ENCODE assay signal across 20 mouse cellular contexts in the genomic region with DNA sequence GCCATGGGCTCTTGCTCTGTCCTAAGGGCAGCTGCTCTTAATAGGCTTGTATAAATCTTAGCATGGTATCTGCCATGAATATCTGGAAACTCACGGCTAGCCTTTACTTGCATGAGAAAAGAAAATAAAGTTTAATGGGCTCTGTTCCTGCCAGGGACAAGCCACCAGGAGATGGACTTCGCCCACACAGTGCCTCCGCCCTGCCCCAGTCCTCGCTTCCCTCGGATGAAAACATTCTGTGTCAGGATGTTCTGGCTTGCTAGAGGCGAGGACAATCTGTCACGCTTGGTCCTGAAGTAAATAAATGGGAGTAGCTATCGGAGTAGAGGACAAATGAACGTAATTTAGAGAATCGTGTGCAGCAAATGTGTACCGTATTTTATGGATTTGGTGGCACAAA. TPM values are rescaled to one million over a fixed set of nuclear protein-coding genes. Genes with fewer than 3 reads are reported as not detected.
A peak's percentile ranks its signal among the peaks of the same experiment; 100 is the strongest.
DNase-seq lines count a peak whose midpoint lies in the region; ATAC-seq lines count a peak whose summit lies in the region.
"Had no signal": no experiment of that assay in that cellular context is flagged by ENCODE, and none has a peak within 500 bp of the region (broad histone marks: within the 10 kb centered on the region; RNA-seq: fewer than 3 reads in every experiment).

No protein-coding gene starts in this region.

- no peaks in the 10 kb centered on the region for H3K9me3 ChIP-seq in liver, embryonic 16.5 days (replicated peaks; ENCODE audit: control insufficient read depth, low read length)
- no peaks in the 10 kb centered on the region for H3K9me3 ChIP-seq in liver, embryonic 11.5 days (ENCODE audit: control insufficient read depth, low read length)
- no peaks in the 10 kb centered on the region for H3K9me3 ChIP-seq in kidney, embryonic 14.5 days (ENCODE audit: control insufficient read depth, low read length)
- H3K9me3 ChIP-seq in neural tube, embryonic 14.5 days (ENCODE audit: control insufficient read depth, low read length) = no peaks in the 10 kb centered on the region
- H3K9me3 ChIP-seq in hindbrain, embryonic 14.5 days (ENCODE audit: control insufficient read depth, low read length) = no peaks in the 10 kb centered on the region
- H3K9me3 ChIP-seq: embryonic facial prominence, embryonic 10.5 days; limb, embryonic 15.5 days; midbrain, embryonic 12.5 days had no signal

- WGBS in liver, embryonic 16.5 days (ENCODE audit: insufficient replicate concordance) = 51% methylated on average over 11 of the region's 11 CpGs
- WGBS in liver, embryonic 11.5 days = 77% methylated on average over 11 of the region's 11 CpGs
- 20% methylated on average over 11 of the region's 11 CpGs for WGBS in kidney, embryonic 14.5 days
- 38% methylated on average over 11 of the region's 11 CpGs for WGBS in neural tube, embryonic 14.5 days
- 61% methylated on average over 11 of the region's 11 CpGs for WGBS in hindbrain, embryonic 14.5 days

- DNase-seq in liver, embryonic 11.5 days (ENCODE audit: low spot score) = no peak
- DNase-seq in cerebellum, postnatal 36 days = peak; percentile 15 to 37
- no peak for DNase-seq in hindbrain, embryonic 14.5 days (ENCODE audit: low spot score)
- no peak for DNase-seq in frontal cortex, postnatal 14 days (ENCODE audit: low spot score in 2 of 2)
- DNase-seq in Muller cell, postnatal 12 days (ENCODE audit: inconsistent ontology term) = no peak
- DNase-seq: adrenal gland, postnatal 10 days; heart, adult 18-20 months; heart, postnatal 14 days; right cerebral cortex, postnatal 4 days had no signal

- no peaks in the 10 kb centered on the region for H3K36me3 ChIP-seq in liver, embryonic 16.5 days (ENCODE audit: control insufficient read depth, insufficient read depth)
- H3K36me3 ChIP-seq in liver, embryonic 11.5 days (ENCODE audit: control insufficient read depth, insufficient read depth, low read length) = no peaks in the 10 kb centered on the region
- no peaks in the 10 kb centered on the region for H3K36me3 ChIP-seq in kidney, embryonic 14.5 days (ENCODE audit: control insufficient read depth, insufficient read depth, low read length)
- no peaks in the 10 kb centered on the region for H3K36me3 ChIP-seq in neural tube, embryonic 14.5 days (ENCODE audit: control insufficient read depth, insufficient read depth, low read length)
- no peaks in the 10 kb centered on the region for H3K36me3 ChIP-seq in hindbrain, embryonic 14.5 days (replicated peaks; ENCODE audit: control insufficient read depth, insufficient read depth)
- H3K36me3 ChIP-seq: embryonic facial prominence, embryonic 10.5 days; limb, embryonic 15.5 days; midbrain, embryonic 12.5 days had no signal

- ATAC-seq in liver, embryonic 16.5 days (ENCODE audit: low read depth) = peak; percentile 76
- no peak for ATAC-seq in liver, embryonic 11.5 days (replicated peaks; ENCODE audit: low FRiP score)
- peak; percentile 49; the same call in 1 of the 2 replicates for ATAC-seq in kidney, embryonic 14.5 days (ENCODE audit: low FRiP score, low TSS enrichment)
- ATAC-seq in neural tube, embryonic 14.5 days (ENCODE audit: low read depth) = peak; percentile 39; the same call in 1 of the 2 replicates
- no peak for ATAC-seq in hindbrain, embryonic 14.5 days (ENCODE audit: low FRiP score)
- ATAC-seq: inflammation-experienced regulatory T-cells, adult 6 months; lung, postnatal 0 days had no signal

- H3K27ac ChIP-seq in liver, embryonic 16.5 days (ENCODE audit: low read length) = no peak overlapping the region
- H3K27ac ChIP-seq in liver, embryonic 11.5 days (ENCODE audit: low read depth, low read length) = no peak overlapping the region
- no peak overlapping the region for H3K27ac ChIP-seq in kidney, embryonic 14.5 days (ENCODE audit: low read depth, low read length)
- H3K27ac ChIP-seq in neural tube, embryonic 14.5 days (ENCODE audit: low read depth, low read length) = no peak overlapping the region
- no peak overlapping the region for H3K27ac ChIP-seq in hindbrain, embryonic 14.5 days
- H3K27ac ChIP-seq: embryonic facial prominence, embryonic 10.5 days; limb, embryonic 15.5 days; midbrain, embryonic 12.5 days had no signal

- no peak overlapping the region for H3K4me3 ChIP-seq in liver, embryonic 16.5 days (ENCODE audit: low read depth, low read length)
- no peak overlapping the region for H3K4me3 ChIP-seq in liver, embryonic 11.5 days (ENCODE audit: low read depth, low read length)
- no peak overlapping the region for H3K4me3 ChIP-seq in kidney, embryonic 14.5 days (ENCODE audit: low read length)
- H3K4me3 ChIP-seq in neural tube, embryonic 14.5 days (ENCODE audit: low read depth, low read length) = no peak overlapping the region
- no peak overlapping the region for H3K4me3 ChIP-seq in hindbrain, embryonic 14.5 days (replicated peaks; ENCODE audit: low read length)
- H3K4me3 ChIP-seq: embryonic facial prominence, embryonic 10.5 days; limb, embryonic 15.5 days; midbrain, embryonic 12.5 days; myocyte had no signal

- H3K27me3 ChIP-seq in liver, embryonic 16.5 days (ENCODE audit: control insufficient read depth, insufficient read depth, low read depth, low read length) = no peaks in the 10 kb centered on the region
- no peaks in the 10 kb centered on the region for H3K27me3 ChIP-seq in liver, embryonic 11.5 days (replicated peaks; ENCODE audit: control insufficient read depth, insufficient read depth, low read length)
- no peaks in the 10 kb centered on the region for H3K27me3 ChIP-seq in kidney, embryonic 14.5 days (ENCODE audit: control insufficient read depth, insufficient read depth, low read length)
- no peaks in the 10 kb centered on the region for H3K27me3 ChIP-seq in neural tube, embryonic 14.5 days (ENCODE audit: control insufficient read depth, insufficient read depth, low read length)
- no peaks in the 10 kb centered on the region for H3K27me3 ChIP-seq in hindbrain, embryonic 14.5 days (ENCODE audit: control insufficient read depth, insufficient read depth, low read length)
- H3K27me3 ChIP-seq: limb, embryonic 15.5 days; midbrain, embryonic 12.5 days had no signal

- H3K4me2 ChIP-seq in liver, embryonic 16.5 days (ENCODE audit: low read depth, low read length) = no peak overlapping the region
- H3K4me2 ChIP-seq in liver, embryonic 11.5 days = no peak overlapping the region
- H3K4me2 ChIP-seq in kidney, embryonic 14.5 days (replicated peaks; ENCODE audit: low read depth, low read length) = no peak overlapping the region
- H3K4me2 ChIP-seq in neural tube, embryonic 14.5 days (ENCODE audit: low read depth, low read length) = no peak overlapping the region
- H3K4me2 ChIP-seq in hindbrain, embryonic 14.5 days (replicated peaks) = no peak overlapping the region
- H3K4me2 ChIP-seq: limb, embryonic 15.5 days; midbrain, embryonic 12.5 days had no signal

- no peak overlapping the region for H3K9ac ChIP-seq in liver, embryonic 16.5 days (ENCODE audit: low read depth, low read length)
- H3K9ac ChIP-seq in liver, embryonic 11.5 days (ENCODE audit: low read depth, low read length) = no peak overlapping the region
- H3K9ac ChIP-seq in kidney, embryonic 14.5 days (ENCODE audit: low read depth, low read length) = no peak overlapping the region
- H3K9ac ChIP-seq in neural tube, embryonic 14.5 days (replicated peaks; ENCODE audit: low read depth, low read length) = no peak overlapping the region
- no peak overlapping the region for H3K9ac ChIP-seq in hindbrain, embryonic 14.5 days
- H3K9ac ChIP-seq: limb, embryonic 15.5 days; midbrain, embryonic 12.5 days had no signal

- H3K4me1 ChIP-seq in liver, embryonic 16.5 days (ENCODE audit: control insufficient read depth, low read depth, low read length) = no peaks in the 10 kb centered on the region
- H3K4me1 ChIP-seq in liver, embryonic 11.5 days (replicated peaks; ENCODE audit: control insufficient read depth, insufficient read depth, low read length) = no peaks in the 10 kb centered on the region
- no peaks in the 10 kb centered on the region for H3K4me1 ChIP-seq in kidney, embryonic 14.5 days (ENCODE audit: control insufficient read depth, insufficient read depth, low read length)
- H3K4me1 ChIP-seq in neural tube, embryonic 14.5 days (ENCODE audit: control insufficient read depth, insufficient read depth, low read length) = no peaks in the 10 kb centered on the region
- no peaks in the 10 kb centered on the region for H3K4me1 ChIP-seq in hindbrain, embryonic 14.5 days (replicated peaks; ENCODE audit: control insufficient read depth, insufficient read depth, low read length)
- H3K4me1 ChIP-seq: limb, embryonic 15.5 days; midbrain, embryonic 12.5 days had no signal

RNA-seq across cellular contexts. Expression of a gene that starts 16.7 kb away (rescaled TPM):
- polyA plus RNA-seq in liver, embryonic 16.5 days (2015; fragmentation: Nextera tagmentation; extraction: Ambion mirVana) = 0.06 and 0.11 TPM in 2 replicates
- 0.05 and 0.09 TPM in 2 replicates for polyA plus RNA-seq in liver, embryonic 11.5 days (2014; fragmentation: Nextera tagmentation; extraction: Ambion mirVana)
- 0.08 and 0.11 TPM in 2 replicates for polyA plus RNA-seq in kidney, embryonic 14.5 days (2014; fragmentation: Nextera tagmentation; extraction: Ambion mirVana)
- polyA plus RNA-seq in neural tube, embryonic 14.5 days (2014; fragmentation: Nextera tagmentation; extraction: Ambion mirVana) = 4.2 and 8.8 TPM in 2 replicates
- 3.7 and 4.1 TPM in 2 replicates for polyA plus RNA-seq in hindbrain, embryonic 14.5 days (2014; fragmentation: Nextera tagmentation; extraction: Ambion mirVana)
- polyA plus RNA-seq: C2C12; inflammation-experienced regulatory T-cells, adult 6 months; lung, postnatal 0 days; myocyte; thymus, postnatal 0 days had no signal

Comparison
In these comparisons a context has a peak if more than half of its experiments do, and no peak if none do; other contexts are left out.
1. ATAC-seq: peak in liver, embryonic 16.5 days (single experiment), kidney, embryonic 14.5 days (single experiment) and neural tube, embryonic 14.5 days (single experiment); none in liver, embryonic 11.5 days (single experiment) and hindbrain, embryonic 14.5 days (single experiment).
2. DNase-seq: peak in cerebellum, postnatal 36 days (2 of 2); none in liver, embryonic 11.5 days (single experiment), hindbrain, embryonic 14.5 days (single experiment), frontal cortex, postnatal 14 days (0 of 2) and Muller cell, postnatal 12 days (single experiment).